Mouse (Mus musculus) forebrain, embryonic 11.5 days (tissue): Measurements from ENCODE around the gene Tbkbp1. TPM values are rescaled to one million over a fixed set of nuclear protein-coding genes. Genes with fewer than 3 reads are reported as not detected.

Source experiments
- ATAC-seq: fragments of 200-750 bp; cut with Nextera tagmentation; replicated peaks from 2 replicates; pipeline ENCODE4 v1.8.0; 2017; ENCODE audit warnings: moderate TSS enrichment; ENCODE audit not compliant: low FRiP score
- DNase-seq: peaks from one replicate; pipeline ENCODE4 v3.0.0-alpha.2; 2017; ENCODE audit warnings: low spot score
- H3K27ac ChIP-seq: fragments of 300-500 bp; sonication (generic); 2 replicates; pipeline ENCODE4 v1.5.1; 2014; ENCODE audit warnings: low read depth, low read length
- H3K27me3 ChIP-seq: fragments of 300-500 bp; sonication (generic); 2 replicates; pipeline ENCODE4 v1.6.1; 2014; ENCODE audit warnings: mild to moderate bottlenecking, low read length, mixed read lengths; ENCODE audit not compliant: control insufficient read depth, insufficient read depth
- H3K36me3 ChIP-seq: fragments of 300-500 bp; sonication (generic); 2 replicates; pipeline ENCODE4 v1.6.1; 2014; ENCODE audit warnings: mild to moderate bottlenecking, low read length, moderate library complexity, mixed read lengths; ENCODE audit not compliant: control insufficient read depth, insufficient read depth
- H3K4me1 ChIP-seq: fragments of 300-500 bp; sonication (generic); replicated peaks from 2 replicates; pipeline ENCODE4 v1.6.1; 2014; ENCODE audit warnings: low read length, mixed read lengths; ENCODE audit not compliant: control insufficient read depth, insufficient read depth
- H3K4me2 ChIP-seq: fragments of 300-500 bp; sonication (generic); 2 replicates; pipeline ENCODE4 v1.6.1; 2014; ENCODE audit warnings: low read depth, mild to moderate bottlenecking, low read length, moderate library complexity, mixed read lengths; ENCODE audit not compliant: severe bottlenecking
- H3K4me3 ChIP-seq: fragments of 300-500 bp; sonication (generic); 2 replicates; pipeline ENCODE4 v1.5.1; 2014; ENCODE audit warnings: low read depth, low read length
- H3K9ac ChIP-seq: fragments of 300-500 bp; sonication (generic); 2 replicates; pipeline ENCODE4 v1.6.1; 2014; ENCODE audit warnings: low read length
- H3K9me3 ChIP-seq: fragments of 300-500 bp; sonication (generic); 2 replicates; pipeline ENCODE4 v1.6.1; 2016; ENCODE audit warnings: low read length, mixed read lengths; ENCODE audit not compliant: control insufficient read depth
- WGBS: fragments of 180-500 bp; shearing (Covaris S2); extraction: QIAGEN DNeasy Blood & Tissue Kit; methylation state at CpG from one replicate; pipeline ENCODE4 v1.1.7; 2014; 5-methylcytosine and 5-hydroxymethylcytosine counted together
- polyA plus RNA-seq: library from polyadenylated mRNA; unstranded; fragments of >200 nt; fragmentation: Nextera tagmentation; extraction: Ambion mirVana; gene quantifications from 2 replicates; pipeline ENCODE4 v1.2.1, GENCODE M21; 2014

Gene Tbkbp1
- polyA plus RNA-seq, 1 experiment from 2014 or later: 5.4 TPM

DNA sequence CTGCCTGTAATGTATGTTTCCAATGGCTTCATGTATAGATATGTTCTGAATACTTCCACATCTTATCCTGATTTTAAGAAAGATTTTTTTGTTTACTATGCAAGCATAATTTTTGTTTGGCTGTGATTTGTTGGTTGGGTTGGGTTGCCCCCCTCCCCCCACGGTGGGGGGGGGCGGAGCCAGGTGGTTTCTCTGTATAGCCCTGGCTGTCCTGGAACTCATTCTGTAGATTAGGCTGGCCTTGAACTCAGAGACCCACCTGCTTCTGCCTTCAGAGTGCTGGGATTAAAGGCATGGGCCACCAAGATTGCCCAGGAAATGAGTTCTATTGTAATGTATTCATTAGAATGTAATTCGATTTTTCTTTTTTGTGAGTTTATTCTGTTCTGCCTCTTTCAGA lies 37.9 kb upstream of the Tbkbp1 start:
- H3K9ac ChIP-seq: peak overlapping the region; percentile 83
- no peaks in the 10 kb centered on the region for H3K9me3 ChIP-seq
- H3K36me3 ChIP-seq: peaks cover 6% of the 10 kb centered on the region
- H3K4me3 ChIP-seq: peak overlapping the region; percentile 93
- DNase-seq (peak; percentile 57), ATAC-seq (no peak)
- peak overlapping the region; percentile 80 for H3K4me2 ChIP-seq
- H3K27me3 ChIP-seq: no peaks in the 10 kb centered on the region
- 33% methylated on average over 3 of the region's 3 CpGs for WGBS
- H3K4me1 ChIP-seq: peaks cover 5% of the 10 kb centered on the region
- peak overlapping the region; percentile 97 for H3K27ac ChIP-seq

DNA sequence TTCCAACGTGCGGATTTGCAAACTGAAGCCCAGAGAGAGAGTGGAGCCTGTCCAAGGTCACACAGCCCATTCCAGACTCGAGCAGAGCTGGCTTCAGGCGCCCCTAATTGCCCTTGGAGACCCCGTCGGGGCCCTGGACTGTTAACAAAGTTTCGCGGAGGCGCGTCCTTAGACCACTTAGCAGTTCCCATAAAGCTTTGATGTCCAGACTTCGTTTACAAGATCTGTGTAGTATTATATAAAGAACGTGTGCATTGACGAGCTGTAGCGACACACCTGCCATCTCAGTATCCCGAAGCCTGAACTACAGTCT lies 37.3 kb upstream of the Tbkbp1 start:
- DNase-seq: no peak
- no peaks in the 10 kb centered on the region for H3K9me3 ChIP-seq
- H3K27me3 ChIP-seq: no peaks in the 10 kb centered on the region
- peak overlapping the region; percentile 93 for H3K4me3 ChIP-seq
- peak overlapping the region; percentile 83 for H3K9ac ChIP-seq
- H3K36me3 ChIP-seq: peaks cover 10% of the 10 kb centered on the region
- ATAC-seq: no peak
- H3K27ac ChIP-seq: peak overlapping the region; percentile 97
- under 1% methylated on average over 15 of the region's 15 CpGs for WGBS
- peak overlapping the region; percentile 80 for H3K4me2 ChIP-seq
- peaks cover 5% of the 10 kb centered on the region for H3K4me1 ChIP-seq

DNA sequence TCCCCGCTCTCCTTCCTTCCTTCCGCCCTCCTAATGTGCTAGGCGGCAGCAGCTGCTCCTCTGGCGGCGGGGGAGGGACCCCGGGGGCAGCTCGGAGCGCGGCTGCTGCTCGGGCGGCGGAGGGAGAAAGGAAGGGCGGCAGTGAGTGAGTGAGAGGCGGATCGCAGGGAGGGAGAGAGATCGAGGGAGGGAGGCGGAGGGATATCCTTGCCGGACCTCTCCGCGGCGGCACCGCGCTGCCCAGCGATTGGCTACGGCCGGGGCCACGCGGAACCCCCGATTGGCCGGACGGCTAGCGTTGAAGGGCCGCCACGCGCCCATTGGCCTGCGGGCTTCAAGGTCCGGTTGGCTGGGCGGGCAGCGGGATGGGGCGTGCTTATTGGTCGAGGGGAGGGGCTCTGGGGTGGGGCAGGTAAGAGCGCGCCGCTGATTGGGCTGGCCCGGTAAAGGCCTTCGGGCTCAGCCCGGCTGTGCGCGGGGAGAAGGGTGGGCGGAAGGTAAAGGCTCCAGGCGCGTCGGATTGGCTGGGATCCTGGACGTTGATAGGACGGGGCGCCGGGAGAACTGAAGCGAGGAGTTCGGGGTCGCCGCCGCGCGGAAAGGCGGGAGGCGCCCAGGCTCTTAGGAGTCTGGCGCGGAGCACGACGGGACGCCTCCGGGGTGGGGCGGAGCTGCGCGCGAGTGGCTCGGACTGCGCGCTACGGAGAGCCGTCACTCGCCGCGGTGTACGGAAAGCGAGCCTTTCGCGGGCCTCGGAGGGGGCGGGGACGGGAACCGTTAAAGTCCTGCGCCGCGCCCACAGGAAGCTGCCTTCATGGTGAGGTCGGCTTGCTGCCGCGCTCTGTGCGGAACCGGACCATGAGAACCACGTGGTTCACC lies 36.7 kb upstream of the Tbkbp1 start, which contains the start of gene Kpnb1:
Gene Kpnb1 (minus strand): TSS at position 118 of the 879 bp plus-strand sequence.
- peak; percentile 97 for ATAC-seq
- under 1% methylated on average over 92 of the region's 101 CpGs for WGBS
- Histone ChIP-seq H3K4me1 (peaks cover 5% of the 10 kb centered on the region), H3K9me3 (no peaks in the 10 kb centered on the region), H3K9ac (peak within 1 kb of the TSS; percentile 97), H3K4me3 (peak within 1 kb of the TSS; percentile 93), H3K27ac (peak within 1 kb of the TSS; percentile 97), H3K27me3 (no peaks in the 10 kb centered on the region), H3K36me3 (peaks cover 14% of the 10 kb centered on the region), H3K4me2 (peak within 1 kb of the TSS; percentile 80)
- DNase-seq: peak; percentile 100

DNA sequence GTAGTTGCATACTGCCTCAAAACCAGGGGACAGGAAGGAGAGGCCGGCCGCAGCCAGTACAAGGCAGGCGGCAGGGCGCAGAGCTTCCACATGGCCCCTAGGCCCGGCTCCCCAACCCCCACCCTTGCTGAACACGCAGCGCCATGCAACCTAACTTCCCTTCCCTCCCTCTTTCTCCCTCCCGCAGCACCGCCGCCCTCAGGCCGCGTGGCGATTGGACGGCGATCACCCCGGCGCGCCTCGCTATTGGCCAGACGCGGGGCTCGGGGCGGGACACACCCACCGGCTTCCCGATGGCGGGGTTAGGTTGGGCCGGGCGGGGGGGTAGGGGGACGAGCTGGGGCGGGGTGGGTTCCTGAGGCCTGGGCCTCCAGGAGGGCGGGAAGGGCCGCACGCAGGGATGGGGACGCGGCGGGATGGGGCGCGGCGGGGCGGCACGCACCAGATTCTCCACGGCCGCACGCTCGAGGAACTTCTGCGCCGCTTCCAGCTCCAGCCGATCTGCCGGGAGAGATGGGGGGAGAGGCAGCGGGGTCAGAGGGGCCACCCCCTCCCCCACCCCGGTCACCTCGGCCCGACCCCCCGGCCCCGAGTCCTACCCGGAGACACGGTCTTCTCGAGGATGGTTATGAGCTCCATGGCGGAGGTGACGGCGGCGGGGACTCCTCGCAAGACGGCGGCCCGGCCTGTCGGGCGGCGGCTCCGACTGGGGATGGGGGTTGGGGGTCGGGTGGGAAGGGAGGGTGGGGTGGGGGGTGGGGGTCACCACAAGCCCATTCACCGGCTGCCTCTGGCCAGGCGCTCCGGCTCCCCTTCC lies 35.9 kb upstream of the Tbkbp1 start:
- DNase-seq: peak; percentile 99
- Histone ChIP-seq H3K4me3 (peak overlapping the region; percentile 93), H3K27me3 (no peaks in the 10 kb centered on the region), H3K9me3 (no peaks in the 10 kb centered on the region), H3K27ac (peak overlapping the region; percentile 96), H3K9ac (peak overlapping the region; percentile 97), H3K36me3 (peaks cover 19% of the 10 kb centered on the region), H3K4me2 (peak overlapping the region; percentile 74), H3K4me1 (peaks cover 5% of the 10 kb centered on the region)
- WGBS: under 1% methylated on average over 52 of the region's 74 CpGs
- ATAC-seq: peak; percentile 76

DNA sequence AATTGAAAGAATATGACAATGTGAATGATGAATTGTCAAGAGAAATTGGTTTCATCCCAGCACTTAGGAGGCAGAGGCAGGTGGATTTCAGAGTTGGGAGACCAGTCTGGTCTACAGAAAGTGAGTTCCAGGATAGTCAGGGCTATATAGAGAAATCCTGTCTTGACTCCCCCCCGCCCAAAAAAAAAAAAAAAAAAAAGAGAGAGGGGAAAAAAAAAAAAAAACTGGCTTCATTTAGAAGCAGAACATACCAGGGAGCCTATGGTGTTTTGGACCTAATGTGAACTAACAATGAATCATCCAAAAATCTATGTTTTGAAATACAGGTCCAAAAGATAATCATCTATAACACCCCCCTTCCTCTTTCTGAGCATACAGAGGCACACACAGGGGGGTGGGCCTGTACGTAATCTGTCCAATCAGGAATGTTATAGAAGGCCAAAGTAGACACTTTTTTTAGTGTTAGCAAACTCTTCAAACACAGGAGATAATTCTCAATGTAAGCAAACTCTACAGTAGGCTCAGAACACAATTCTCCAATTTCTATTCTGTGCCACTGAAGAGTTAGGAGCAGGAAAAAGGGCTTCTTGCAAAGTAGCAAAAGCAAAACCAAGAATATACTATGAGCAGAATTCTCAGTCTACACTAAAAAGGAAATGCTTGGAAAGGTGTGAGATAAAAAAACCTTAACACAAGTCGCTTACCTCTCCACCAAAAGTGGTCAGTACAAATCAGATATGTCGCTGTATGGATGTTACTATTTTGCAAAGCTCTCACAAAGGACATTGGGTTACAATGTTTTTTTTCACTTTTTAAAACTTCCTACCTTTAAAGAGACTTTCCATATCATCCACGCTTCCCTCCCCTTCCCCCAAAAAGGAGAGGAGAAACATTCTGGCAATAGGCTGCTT lies 34.7 kb upstream of the Tbkbp1 start:
- Histone ChIP-seq H3K4me2 (peak overlapping the region; percentile 74), H3K36me3 (peaks cover 25% of the 10 kb centered on the region), H3K27ac (no peak overlapping the region), H3K27me3 (no peaks in the 10 kb centered on the region), H3K9me3 (no peaks in the 10 kb centered on the region), H3K9ac (peak overlapping the region; percentile 97), H3K4me1 (peaks cover 5% of the 10 kb centered on the region), H3K4me3 (peak overlapping the region; percentile 93)
- WGBS: 55% methylated on average over 5 of the region's 5 CpGs
- no peak for ATAC-seq
- no peak for DNase-seq

DNA sequence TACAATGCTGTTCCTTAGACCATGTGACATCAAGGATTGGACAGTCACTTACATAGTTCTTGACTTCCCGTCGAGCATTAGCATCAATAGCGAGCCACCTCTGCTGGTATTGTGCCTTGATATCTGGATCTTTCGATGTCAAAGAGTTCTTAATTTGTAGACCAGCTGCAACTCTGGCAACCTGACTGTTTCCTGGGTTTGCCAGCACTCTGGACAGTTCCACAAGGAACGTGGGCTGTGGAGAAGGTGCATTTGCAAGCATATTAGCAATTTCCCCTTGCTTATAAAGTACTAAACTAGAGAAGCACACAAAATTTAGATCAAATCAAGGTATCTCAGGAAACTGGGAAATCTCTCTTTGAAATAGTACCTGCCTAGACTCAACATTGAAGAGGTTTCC lies 33.6 kb upstream of the Tbkbp1 start:
- 85% methylated on average over 5 of the region's 5 CpGs for WGBS
- no peak overlapping the region for H3K4me3 ChIP-seq
- H3K27me3 ChIP-seq: no peaks in the 10 kb centered on the region
- DNase-seq (no peak), ATAC-seq (no peak)
- H3K27ac ChIP-seq: no peak overlapping the region
- peaks cover 36% of the 10 kb centered on the region for H3K36me3 ChIP-seq
- no peak overlapping the region for H3K4me2 ChIP-seq
- H3K4me1 ChIP-seq: peaks cover 5% of the 10 kb centered on the region
- no peak overlapping the region for H3K9ac ChIP-seq
- no peaks in the 10 kb centered on the region for H3K9me3 ChIP-seq

DNA sequence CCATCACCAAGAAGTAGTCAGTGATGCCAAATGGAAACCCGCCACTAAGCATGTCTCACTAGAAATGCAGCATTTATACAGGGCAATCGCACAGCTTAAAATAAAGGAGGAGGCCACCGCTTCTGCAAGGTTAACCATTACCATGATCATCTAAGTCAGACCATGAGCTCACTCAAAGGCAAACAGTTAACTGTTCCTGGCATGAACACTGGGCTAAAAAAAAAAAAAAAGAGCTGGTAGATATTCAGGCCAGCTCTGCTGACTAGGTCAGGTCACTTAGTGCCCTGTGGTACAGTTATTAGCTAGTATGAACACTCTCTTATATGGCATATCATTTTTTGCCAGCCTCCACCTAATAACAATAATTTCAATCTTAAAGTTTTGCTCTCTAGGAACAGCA lies 31.2 kb upstream of the Tbkbp1 start:
- no peak for ATAC-seq
- Histone ChIP-seq H3K9ac (no peak overlapping the region), H3K9me3 (no peaks in the 10 kb centered on the region), H3K4me2 (no peak overlapping the region), H3K4me3 (no peak overlapping the region), H3K4me1 (peaks cover 3% of the 10 kb centered on the region), H3K27ac (no peak overlapping the region), H3K27me3 (no peaks in the 10 kb centered on the region), H3K36me3 (peaks cover 40% of the 10 kb centered on the region)
- 93% methylated on average over 3 of the region's 3 CpGs for WGBS
- no peak for DNase-seq

DNA sequence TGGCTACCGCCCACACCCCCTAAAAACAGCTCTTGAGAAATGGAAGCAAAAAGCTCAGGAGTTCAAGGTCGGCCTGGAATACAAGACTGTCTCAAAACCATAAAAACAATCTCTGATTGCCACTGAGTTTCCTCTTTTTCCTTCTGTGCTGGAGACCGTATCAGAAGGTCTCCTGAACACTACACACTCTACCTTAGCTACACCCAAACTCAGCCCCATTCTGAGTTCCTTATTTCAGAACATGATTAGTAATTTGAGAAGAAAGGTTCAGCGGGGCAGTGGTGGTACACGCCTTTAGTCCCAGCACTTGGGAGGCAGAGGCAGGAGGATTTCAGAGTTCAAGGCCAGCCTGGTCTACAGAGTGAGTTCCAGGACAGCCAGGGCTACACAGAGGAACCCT lies 29.8 kb upstream of the Tbkbp1 start:
- Histone ChIP-seq H3K9ac (no peak overlapping the region), H3K4me1 (peaks cover 2% of the 10 kb centered on the region), H3K27ac (no peak overlapping the region), H3K27me3 (no peaks in the 10 kb centered on the region), H3K36me3 (peaks cover 43% of the 10 kb centered on the region), H3K4me3 (no peak overlapping the region), H3K9me3 (no peaks in the 10 kb centered on the region), H3K4me2 (no peak overlapping the region)
- no peak for DNase-seq
- no peak for ATAC-seq
- WGBS: 89% methylated on average over 5 of the region's 5 CpGs
